Mouse (Mus musculus) C2C12 (cell line): ENCODE results near the gene Cdk5rap2. TPM values are rescaled to one million over a fixed set of nuclear protein-coding genes. Genes with fewer than 3 reads are reported as not detected.

Experiments used
- H3K27me3 ChIP-seq: one replicate; pipeline ENCODE4 v1.6.1; 2011; ENCODE audit not compliant: control insufficient read depth, insufficient read depth, insufficient read length
- H3K36me3 ChIP-seq: one replicate; pipeline ENCODE4 v1.6.1; 2011; ENCODE audit not compliant: control insufficient read depth, insufficient read depth
- H3K4me3 ChIP-seq: one replicate; pipeline ENCODE4 v1.5.1; 2011; ENCODE audit warnings: mild to moderate bottlenecking, control low read depth; ENCODE audit not compliant: poor library complexity, insufficient read depth, severe bottlenecking
- H3K79me2 ChIP-seq: one replicate; pipeline ENCODE4 v1.6.1; 2011; ENCODE audit not compliant: control insufficient read depth, insufficient read depth
- H3K79me3 ChIP-seq: one replicate; pipeline ENCODE4 v1.6.1; 2011; ENCODE audit warnings: low read depth, control low read depth
- H3ac ChIP-seq: one replicate; pipeline ENCODE3; 2011; ENCODE audit warnings: low read depth; ENCODE audit not compliant: control insufficient read depth, insufficient read length
- CEBPB ChIP-seq: IDR thresholded peaks from one replicate; pipeline ENCODE4 v1.6.1; 2011; ENCODE audit warnings: low read depth, mild to moderate bottlenecking, control low read depth, moderate library complexity
- CTCF ChIP-seq: IDR thresholded peaks from one replicate; pipeline ENCODE4 v1.5.1; 2011; ENCODE audit not compliant: control insufficient read depth, insufficient read depth, insufficient read length
- FOSL1 ChIP-seq: IDR thresholded peaks from one replicate; pipeline ENCODE4 v1.8.0; 2011; ENCODE audit warnings: mild to moderate bottlenecking, low read length; ENCODE audit not compliant: poor library complexity, insufficient read depth, severe bottlenecking
- MAX ChIP-seq: IDR thresholded peaks from one replicate; pipeline ENCODE4 v1.6.1; 2011; ENCODE audit warnings: mild to moderate bottlenecking, control low read depth
- MYOD1 ChIP-seq: IDR thresholded peaks from one replicate; pipeline ENCODE4 v1.6.1; 2011; ENCODE audit warnings: low read depth; ENCODE audit not compliant: control insufficient read depth, insufficient read length
- MYOG ChIP-seq: IDR thresholded peaks from one replicate; pipeline ENCODE4 v1.6.1; 2011; ENCODE audit not compliant: control insufficient read depth, insufficient read length; ENCODE audit errors: extremely low read depth
- USF1 ChIP-seq: IDR thresholded peaks from one replicate; pipeline ENCODE4 v1.6.1; 2011; ENCODE audit warnings: low read depth, mild to moderate bottlenecking, control low read depth, moderate library complexity
- polyA plus RNA-seq: library from polyadenylated mRNA; unstranded; fragments of >200 nt; fragmentation: generic; extraction: Trizol; gene quantifications from one replicate; pipeline ENCODE4 v1.2.1, GENCODE M21; 2012; ENCODE audit warnings: missing spikeins

The Cdk5rap2 gene
- polyA plus RNA-seq, 1 experiment = 11.4 TPM

DNA sequence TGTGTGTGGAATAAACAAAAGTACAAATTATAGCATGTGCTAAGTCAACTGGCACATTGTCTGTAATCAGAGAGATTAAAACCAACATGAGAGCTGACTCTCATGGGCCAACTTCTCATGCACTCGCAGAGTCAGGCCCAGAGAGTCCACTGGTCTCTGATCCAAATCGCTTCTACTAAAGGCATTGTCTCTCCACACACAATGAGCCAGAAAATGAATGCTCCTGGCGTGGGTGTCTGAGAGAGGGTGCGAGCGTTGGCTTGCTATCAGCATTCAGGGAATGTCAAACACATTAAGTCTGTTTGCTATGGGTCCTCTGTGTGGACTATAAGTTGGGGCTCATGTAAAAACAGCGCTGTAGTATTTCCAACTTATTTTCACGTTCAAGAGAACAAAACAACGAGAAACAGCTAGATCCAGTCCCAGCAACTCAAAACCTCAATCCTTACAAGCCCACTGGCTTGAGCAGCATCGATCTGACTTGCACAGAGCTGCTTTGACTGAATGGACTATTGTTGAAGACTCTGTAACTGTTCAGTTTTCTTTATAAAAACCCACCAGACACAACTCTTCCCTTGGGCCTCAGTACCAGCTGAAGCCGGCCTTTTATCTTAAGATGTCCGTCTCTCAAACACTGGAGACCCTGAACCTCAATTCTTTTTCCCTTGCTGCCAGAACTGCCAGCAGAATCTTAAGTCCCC lies 74.6 kb downstream of the Cdk5rap2 start:
- Histone ChIP-seq H3K27me3 (no peaks in the 10 kb centered on the region), H3K79me3 (no peaks in the 10 kb centered on the region), H3K4me3 (no peak overlapping the region), H3ac (no peak overlapping the region), H3K79me2 (no peaks in the 10 kb centered on the region), H3K36me3 (peaks cover 7% of the 10 kb centered on the region)
- TF ChIP-seq CTCF (no peak), FOSL1 (no peak), USF1 (no peak), MAX (no peak), MYOD1 (no peak), CEBPB (no peak), MYOG (no peak)

DNA sequence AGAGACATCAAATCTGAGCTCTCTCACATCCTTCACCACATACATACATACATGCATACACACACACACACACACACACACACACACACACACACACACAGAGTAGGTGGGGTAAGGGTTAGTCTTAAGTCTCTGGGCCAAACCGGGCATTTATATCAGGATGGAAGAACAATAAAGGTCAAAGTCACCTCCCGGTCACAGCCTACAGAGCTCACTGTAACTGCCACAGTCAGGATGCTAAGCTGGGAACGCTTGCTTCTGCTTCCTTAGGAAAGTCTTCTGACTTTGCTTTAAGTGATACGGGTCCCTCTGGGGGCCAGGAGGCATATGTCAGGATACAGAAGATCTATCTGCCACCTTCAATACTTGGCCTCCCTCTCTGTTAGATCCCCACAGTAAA lies 75.2 kb downstream of the Cdk5rap2 start:
- H3ac ChIP-seq = no peak overlapping the region
- no peak overlapping the region for H3K4me3 ChIP-seq
- TF ChIP-seq MAX (no peak), CTCF (no peak), CEBPB (no peak), MYOG (no peak), MYOD1 (no peak), USF1 (no peak), FOSL1 (no peak)
- peaks cover 7% of the 10 kb centered on the region for H3K36me3 ChIP-seq
- no peaks in the 10 kb centered on the region for H3K27me3 ChIP-seq
- H3K79me2 ChIP-seq = no peaks in the 10 kb centered on the region
- no peaks in the 10 kb centered on the region for H3K79me3 ChIP-seq

DNA sequence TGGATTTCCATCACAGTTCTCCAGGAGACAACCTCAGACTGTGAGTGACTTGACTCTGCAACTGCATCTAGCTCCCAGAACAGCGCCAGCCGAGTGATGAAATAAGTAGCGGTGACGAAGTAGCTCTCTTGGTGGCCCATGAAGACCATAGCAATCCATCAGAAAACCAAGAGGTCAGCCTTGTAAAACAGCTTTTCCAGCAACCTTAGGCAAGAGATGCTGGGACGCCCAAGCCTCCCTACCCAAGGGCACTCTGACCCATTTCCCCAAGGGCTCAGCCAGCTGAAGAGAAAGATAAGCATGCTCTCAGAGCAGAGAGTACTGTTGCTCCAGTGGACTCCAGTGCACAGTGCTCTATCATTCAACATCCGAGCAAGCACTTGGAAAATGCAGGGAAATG lies 77.3 kb downstream of the Cdk5rap2 start:
- Histone ChIP-seq H3K79me2 (no peaks in the 10 kb centered on the region), H3ac (no peak overlapping the region), H3K79me3 (no peaks in the 10 kb centered on the region), H3K4me3 (no peak overlapping the region), H3K36me3 (peaks cover 7% of the 10 kb centered on the region), H3K27me3 (no peaks in the 10 kb centered on the region)
- no peak for TF ChIP-seq MAX
- TF ChIP-seq CTCF = no peak
- no peak for TF ChIP-seq MYOG
- no peak for TF ChIP-seq CEBPB

DNA sequence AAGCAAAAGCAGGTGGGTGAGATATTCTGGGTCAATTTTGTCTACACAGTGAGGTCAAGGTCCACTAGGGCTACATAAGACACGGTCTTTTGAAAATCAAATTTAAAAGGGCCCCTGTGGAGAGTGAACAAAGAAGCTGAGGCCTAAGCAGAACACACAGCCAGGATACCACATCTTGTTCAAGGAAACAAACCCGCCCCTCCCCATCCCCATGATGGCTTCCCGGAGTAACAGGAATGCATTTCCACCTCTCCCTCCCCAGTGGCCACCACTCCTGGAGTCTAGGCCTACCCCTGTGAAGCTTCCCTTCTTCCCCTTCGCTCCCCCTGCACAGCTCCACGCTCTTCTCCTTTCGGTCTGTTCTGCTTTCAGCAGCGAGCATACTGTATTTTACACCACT lies 77.7 kb downstream of the Cdk5rap2 start:
- TF ChIP-seq USF1 = no peak
- no peak for TF ChIP-seq FOSL1
- TF ChIP-seq MAX = no peak
- TF ChIP-seq CTCF = no peak
- no peak for TF ChIP-seq MYOG
- no peak for TF ChIP-seq MYOD1
- Histone ChIP-seq H3K79me3 (no peaks in the 10 kb centered on the region), H3K4me3 (no peak overlapping the region), H3K27me3 (no peaks in the 10 kb centered on the region), H3K79me2 (no peaks in the 10 kb centered on the region), H3K36me3 (peaks cover 7% of the 10 kb centered on the region), H3ac (no peak overlapping the region)

DNA sequence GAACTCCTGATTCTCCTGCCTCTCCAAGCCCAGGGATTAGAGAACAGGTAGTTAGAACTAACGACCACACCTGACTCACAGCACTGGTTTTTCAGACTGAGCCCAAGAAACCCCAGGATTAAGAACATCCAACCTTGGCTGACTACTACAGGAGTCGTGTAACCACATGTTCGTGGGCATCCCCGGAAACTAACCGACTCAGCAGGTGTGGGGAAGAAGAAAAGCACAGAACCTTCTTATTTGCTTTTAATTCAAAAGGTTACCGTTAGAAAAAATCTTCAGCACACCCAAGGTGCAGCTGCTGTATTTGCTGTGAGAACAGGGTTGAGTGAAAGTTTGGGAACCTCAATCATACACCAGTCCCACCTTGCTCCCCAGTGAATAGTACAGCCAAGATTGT lies 79.1 kb downstream of the Cdk5rap2 start:
- no peak overlapping the region for H3ac ChIP-seq
- TF ChIP-seq CEBPB (no peak), MYOD1 (no peak), USF1 (no peak), MAX (no peak)
- no peak overlapping the region for H3K4me3 ChIP-seq
- no peaks in the 10 kb centered on the region for H3K27me3 ChIP-seq
- H3K79me3 ChIP-seq = no peaks in the 10 kb centered on the region
- no peaks in the 10 kb centered on the region for H3K79me2 ChIP-seq
- peaks cover 7% of the 10 kb centered on the region for H3K36me3 ChIP-seq

- no peaks in the 10 kb centered on the region for H3K79me3 ChIP-seq
- H3K27me3 ChIP-seq = no peaks in the 10 kb centered on the region
- H3K4me3 ChIP-seq = no peak overlapping the region
- TF ChIP-seq USF1 (no peak), MYOD1 (no peak), MAX (no peak), CEBPB (no peak), MYOG (no peak), FOSL1 (no peak), CTCF (no peak)
- peaks cover 10% of the 10 kb centered on the region for H3K36me3 ChIP-seq
- no peak overlapping the region for H3ac ChIP-seq
- no peaks in the 10 kb centered on the region for H3K79me2 ChIP-seq
These were observed 82.2 kb downstream of the Cdk5rap2 start for GRCm38 (mm10) chr4:70328033-70328432.
